Mouse (Mus musculus) hindlimb bud, embryonic 11.5 days (tissue): ENCODE measurements around the gene En1.

Source experiments
- DNase-seq: peaks from one replicate; pipeline ENCODE4 v3.0.0-alpha.2; 2012; ENCODE audit warnings: low read depth, low spot score; ENCODE audit errors: extremely low spot score

En1 gene

DNA sequence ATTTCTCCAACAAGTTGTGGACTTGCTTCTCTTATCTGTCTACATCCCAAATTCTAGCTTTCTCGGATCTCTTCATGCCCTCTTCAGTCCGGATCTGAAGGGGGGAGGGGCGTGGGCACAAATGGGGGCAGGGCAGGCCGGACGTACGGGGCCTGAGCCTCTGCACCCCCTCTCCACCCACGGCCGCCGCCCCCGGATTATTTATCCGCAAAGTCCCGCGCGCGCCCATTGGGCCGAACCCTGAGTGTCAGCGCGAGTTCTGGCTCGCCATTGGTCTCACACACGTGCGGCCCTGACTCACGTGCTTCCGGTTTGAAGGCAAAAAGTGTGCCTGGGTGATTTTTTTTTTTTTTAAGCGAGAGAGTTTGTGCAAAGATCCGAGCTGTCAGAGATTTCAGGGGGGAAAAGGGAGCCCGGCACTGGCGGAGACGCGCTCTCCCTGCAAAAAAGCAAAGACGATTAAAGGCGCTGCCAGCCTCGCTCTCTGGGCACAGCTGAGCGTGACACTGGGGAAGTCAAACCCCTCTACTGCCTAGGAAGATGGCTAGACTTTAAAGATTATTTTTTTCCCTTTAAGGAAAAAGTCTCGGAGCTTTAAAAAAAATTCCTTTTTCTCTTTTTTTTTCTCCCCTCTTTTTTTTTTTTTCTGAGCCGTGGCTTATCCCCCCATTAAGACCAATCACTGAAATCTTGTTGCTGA, at the start of gene En1:
Gene En1 (plus strand): TSS at position 388 of the 700 bp plus-strand sequence.
- no peak for DNase-seq

DNA sequence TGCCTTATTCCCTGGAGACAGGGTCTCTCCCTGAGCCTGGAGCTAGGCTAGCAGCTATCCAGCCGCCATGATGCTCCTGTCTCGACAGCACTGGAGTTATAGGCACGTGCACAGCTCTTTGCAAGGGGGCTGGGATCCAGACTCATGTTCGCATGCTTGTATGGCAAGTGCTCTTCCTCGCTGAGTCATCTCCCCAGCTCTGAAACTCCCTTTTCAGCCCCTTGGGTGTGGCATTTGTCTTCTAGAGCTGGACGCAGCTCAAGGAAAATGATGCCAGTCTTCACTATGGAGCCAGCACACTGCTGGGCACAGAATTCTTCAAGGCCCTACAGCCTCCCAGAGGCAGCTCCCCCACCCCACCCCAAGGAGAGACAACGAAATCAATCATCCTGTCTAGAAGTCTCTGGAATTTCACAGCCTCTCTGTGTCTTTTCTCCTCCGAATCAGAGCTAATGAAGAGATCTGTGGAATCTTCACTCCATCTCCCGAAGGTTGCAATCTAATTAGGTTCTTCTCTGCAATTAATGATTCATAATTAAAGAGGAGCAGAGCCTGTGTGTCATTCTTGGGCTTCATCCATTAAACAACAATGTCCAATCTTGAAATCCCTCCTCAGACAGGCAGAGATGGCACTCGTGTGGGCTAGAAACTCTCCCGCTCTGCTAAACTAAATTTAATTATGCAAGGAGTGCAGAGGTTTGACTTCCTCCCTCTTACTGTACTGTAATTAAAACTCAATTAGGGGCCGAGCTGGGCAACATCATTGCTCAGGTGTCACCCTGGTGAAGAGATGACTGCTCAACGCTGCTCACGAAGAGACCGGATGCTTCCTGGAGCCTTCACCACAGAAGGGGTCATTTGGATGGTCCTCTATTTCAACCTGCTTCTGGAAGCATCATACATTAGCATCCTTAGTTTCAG, 45.0 kb upstream of the En1 start:
- no peak for DNase-seq

DNA sequence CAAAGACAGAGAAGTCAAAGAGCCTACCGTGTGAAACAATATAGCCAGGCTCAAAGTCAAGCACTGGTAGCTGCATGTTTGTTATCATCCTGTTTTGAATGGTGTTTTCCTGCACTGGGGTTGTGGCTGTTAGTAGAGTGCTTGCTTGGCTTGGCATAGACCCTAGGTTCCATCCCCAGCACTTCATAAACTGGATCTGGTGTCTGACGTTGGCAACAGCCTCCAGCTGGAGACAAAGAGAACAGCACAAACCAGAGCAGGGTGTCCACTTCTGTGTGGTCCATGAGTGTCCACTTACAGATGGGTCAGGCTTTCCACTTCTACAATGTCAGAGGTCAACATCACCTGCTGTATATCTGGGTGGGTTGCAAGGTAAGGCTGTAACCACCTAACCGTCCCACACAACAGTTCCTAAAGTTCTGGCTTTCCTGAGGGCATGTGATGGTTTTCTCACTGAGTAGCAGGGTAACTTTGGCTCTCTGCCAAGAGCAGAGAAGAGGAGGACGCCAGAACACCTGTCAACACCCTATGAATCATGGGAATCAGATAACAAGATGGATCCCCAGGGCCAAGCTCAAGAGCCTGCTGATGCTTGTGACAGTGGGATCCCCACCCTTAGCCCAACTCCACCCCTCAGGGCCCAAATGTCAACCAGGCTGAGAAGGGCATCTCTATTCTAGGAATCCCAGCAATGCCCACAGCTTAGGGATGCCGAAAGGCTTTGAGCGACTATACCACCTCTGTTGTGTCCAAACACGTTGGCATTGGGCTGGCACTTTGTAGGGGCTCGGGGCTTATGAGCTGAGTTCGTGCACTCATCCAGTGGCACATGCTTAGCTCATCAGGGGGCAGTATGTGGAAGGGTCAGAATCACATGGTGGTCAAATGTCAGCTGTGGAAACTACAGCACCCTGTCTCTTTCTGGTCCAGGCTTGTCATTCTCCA, 43.6 kb upstream of the En1 start:
- no peak for DNase-seq

DNA sequence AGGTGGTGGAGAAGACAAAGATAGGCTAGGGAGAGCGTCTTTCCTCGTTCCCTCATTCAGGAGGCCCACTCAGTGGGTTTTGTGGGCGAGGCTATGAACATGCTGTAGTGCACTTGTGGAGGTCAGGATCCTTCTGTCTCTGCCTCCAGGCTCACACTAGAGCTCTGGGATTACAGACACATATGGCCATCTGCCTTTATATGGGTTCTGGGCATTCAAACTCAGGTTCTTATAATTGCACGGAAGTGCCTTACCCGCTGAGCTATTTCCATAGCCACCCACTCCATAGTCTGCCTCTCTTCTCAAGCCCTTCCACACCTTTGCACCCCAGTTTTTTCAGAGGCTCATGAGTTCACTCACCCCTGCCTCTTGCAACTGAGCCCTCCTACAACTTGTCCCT, 42.3 kb upstream of the En1 start:
- no peak for DNase-seq

DNA sequence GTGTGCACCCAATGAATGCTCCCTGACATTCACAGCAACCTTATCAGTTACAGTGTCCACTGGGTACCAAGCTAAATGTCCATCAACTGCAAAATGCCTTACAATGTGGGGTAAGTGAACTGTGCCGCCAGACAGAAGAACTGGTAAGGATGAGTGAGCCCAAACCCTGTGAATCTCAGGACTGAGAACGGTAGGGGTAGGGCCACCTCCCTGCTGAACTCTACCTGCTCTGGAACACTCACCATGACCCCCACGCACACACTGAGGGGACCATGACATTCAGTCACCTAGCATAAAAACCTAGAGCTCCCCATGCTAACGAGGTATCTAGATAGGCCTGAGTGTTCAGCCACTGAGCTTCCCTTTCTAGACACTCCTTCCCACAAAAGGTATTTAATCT, 20.9 kb upstream of the En1 start:
- no peak for DNase-seq

DNA sequence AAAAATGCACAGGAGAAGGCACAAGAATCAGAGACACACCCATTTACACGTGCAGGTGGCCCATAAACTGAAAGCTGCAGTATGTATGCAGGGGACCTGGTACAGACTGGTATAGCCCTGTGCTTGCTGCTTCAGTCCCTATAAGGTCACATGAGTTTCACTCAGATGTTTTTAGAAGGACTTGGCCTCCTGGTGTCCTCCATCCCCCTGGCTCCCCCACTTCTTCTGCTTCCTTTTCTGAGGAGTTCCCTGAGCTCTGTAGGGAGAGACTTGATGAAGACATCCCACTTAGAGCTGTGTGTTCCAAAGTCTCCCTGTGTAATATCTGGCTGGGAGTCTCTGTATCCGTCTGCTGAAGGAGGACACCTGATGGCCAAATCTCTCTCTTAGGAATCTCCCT, 16.7 kb upstream of the En1 start:
- DNase-seq, result no peak

DNA sequence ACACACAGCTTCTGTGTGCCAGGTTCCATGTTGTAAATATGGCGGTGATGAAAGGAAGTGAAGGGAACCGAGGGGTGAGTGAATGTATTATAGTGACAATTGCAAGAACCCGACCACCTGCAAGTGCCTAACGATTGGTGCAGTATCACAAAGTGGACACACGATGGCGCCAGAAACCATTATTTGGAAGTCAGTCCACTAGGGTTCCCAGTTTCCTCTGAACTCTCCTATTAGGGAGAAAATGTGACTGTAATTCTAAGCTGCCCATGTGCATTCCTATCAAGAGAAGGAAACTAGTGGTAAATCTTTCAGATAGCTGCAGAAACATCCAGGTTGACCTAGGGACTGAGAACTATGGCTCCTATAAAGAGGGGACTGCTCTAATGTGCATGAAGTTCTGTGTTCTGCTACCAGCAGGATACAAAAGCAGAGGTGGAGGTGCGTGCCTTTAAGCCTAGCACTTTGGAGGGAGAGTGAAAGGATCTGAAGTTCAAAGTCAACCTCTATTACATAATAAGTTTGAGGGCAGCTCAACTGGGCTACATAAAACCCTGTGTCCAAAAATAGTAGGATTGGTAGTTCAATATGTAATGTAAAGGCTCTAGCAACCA, 15.6 kb upstream of the En1 start:
- no peak for DNase-seq

DNA sequence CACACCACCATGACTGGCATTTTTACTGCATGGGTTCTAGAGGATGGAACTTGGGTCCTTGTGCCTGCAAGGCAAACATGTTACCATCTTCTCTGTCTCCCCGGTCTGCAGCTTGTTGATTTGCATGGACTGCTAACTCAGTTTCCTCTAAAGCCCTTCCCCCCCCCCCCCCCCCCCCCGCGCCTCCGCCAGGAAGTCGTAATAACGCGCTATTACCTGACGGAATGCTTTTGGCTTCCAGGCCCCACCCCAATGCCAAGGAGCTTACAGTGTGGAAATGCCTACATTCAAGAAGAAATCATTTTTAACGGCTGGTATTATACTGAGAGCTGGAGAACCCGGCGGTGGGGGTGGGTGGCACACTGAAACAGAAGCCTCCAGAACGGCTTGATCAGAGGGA, 14.8 kb upstream of the En1 start:
- DNase-seq, result no peak

DNA sequence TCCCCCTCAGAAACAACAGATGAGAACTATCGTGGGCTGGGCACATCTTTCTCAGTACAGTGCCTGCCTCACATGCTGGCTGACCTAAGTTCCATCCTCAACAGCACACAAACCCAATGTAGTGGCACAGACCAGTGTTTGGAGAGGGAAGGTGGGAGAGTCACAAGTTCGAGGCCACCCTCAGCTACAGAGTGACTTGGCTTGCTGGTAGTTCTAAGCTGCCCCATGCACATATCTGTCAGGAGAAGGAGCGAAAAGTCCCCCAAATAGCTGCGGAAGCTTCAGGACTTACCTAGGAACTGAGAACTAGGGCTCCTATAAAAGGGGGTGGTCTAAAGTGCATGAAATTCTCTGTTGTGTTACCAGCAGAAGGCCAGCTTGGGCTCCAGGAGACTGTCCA, 14.3 kb upstream of the En1 start:
- DNase-seq, result no peak

DNA sequence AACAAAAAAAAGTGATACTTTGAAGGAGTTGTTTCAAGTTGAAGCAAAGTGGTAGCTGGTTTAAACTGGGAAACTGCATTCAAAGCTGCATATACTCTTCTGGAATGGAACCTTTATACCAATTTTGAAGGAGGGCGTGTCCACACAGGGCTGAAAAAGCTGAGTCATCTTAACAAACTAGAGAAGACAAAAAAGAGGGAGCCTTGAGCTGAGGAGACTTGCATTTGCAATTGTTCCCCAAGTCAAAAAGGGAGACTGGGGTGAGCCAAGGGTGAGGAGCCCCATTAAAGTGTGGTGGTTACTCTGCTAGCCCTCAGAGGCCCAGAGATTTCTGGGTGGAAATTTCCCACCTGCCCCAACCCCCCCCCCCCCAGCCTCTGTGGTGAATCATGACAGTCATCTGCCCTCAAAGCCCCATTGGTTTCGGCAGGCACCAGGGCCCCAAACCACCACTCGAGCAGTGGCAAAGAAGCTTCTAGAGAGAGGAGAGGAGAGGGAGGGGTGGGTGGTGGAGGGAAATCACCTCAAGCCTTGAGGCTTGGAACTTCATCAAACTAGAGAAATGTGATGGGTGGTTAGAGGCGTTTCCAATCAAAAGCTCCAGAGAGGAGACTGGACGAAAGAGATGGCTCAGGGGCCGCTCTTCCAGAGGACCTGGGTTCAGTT, 13.7 kb upstream of the En1 start:
- no peak for DNase-seq

DNA sequence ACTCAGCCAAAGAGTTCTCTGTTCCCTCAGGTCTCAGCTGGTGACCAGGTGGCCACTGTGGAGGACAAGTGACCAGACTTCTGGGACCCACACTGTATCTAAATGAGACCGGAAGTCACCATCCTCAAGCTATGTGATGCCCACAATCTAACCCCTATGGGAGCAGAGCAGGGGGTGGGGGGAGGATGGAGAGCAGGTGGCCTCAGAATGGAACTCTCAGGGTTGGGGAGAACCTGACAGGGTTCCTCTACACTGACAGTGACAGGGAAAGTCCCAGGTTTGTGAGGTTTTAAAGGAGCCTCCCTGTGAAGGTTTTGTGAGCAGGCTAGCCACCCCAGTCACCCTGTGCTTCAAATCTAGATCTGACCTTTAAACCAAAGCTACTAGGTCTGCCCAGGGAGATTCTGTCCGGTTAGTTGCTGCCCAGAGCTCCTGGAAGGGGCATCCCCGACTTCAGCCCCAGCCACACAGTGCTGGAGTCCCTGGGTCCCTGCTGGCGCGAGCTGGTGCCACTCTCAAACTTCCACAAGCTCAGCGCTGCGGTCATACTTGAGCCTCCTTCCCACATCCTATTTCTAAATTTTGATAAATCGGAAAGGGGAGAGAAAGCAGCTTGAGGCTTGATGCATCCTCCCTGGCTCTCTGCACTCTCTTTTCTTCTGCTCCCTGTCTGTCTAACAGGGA, 8.8 kb upstream of the En1 start:
- no peak for DNase-seq

DNA sequence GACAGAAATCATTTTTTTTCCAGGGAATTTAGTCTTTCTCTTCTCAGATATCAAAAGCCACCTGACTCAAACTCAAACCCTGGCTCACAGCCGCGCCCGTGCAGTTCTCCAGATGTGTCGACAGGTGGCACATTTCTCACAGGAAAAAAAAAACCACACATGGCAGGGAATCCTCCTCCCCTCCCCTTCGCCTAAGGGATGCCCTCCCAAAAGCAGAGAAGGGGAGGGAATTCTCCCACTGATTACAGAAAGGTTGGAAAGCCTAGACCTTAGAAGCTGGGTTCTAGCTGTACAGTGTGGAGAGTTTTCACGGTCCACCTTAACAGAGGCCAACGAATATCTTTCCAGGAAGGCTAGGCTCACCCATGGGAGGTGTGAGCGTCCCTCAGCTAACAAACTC, 7.6 kb upstream of the En1 start:
- no peak for DNase-seq

DNA sequence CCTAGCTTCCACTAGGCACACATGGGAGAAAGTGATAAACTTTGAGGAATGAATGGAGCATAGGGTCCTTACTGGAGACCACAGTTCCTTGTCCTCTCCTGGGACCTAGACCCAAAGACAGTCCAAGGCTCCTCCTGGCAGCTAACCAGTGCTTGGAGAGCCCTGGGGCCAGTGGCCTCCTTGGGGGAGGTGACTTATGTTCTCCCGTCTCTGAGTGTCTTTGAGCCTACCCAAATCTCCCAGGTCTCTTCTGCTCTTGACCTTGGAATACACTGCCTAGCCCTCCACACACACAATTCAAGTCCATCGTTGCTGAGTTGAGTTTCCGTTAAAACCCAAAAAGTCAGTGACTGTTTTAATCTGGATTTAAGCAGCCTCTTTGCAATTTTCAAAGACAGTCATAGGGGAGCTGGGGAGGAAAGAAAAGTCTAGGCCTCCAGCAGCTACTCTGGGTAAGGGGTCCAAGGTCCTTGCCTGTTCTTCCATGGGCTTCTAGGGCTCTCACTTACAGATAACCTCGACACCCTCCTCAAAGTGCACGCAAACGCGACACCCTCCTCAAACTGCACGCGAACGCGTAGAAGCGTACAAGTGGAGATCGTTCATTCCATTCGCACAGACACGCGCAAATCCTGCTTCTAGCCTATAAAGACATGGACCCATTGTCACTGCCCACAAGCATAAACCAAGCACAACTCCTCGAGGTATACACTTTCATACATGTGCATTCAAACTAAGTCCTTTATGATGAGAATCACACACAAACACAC, 6.6 kb upstream of the En1 start:
- DNase-seq, result no peak

DNA sequence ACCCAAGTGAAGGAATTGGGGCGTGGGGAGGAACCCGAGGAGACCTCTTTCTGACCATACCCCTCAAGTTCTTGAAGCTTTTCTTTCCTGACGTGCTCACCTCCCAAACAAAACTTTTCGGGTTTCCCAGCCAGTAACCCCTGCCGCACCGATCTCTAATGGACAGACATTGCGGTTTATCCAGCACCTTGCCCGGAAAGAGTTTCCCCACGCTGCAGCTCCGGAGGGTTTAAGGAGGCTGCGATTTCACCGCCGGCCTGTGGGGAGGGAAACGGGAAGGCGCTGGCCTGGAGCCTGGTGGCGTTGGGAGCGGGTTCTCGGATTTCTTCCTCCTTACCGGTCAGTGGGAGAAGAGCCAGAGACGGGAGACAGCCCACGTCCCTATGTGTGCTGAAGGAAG, 5.9 kb upstream of the En1 start:
- DNase-seq, result no peak

DNA sequence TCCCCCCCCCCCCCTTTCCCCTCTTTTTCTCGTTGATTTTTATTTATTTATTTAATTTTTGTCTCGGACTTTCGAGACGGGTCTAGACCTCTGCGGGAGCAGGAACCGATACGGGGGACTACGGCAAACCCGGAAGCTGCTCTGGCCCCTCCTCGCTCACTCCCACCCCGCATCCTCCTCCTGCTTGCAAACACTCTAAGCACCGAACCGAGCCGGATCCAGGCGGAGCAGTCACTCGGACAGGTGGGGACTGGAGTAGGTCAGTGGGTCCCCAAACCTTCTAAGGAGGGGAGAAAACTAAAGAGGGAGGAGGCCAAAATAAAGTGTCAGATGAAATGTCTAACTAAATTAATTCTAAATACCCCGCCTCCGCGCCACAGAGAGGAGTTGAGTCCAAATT, 5.4 kb upstream of the En1 start:
- no peak for DNase-seq

DNA sequence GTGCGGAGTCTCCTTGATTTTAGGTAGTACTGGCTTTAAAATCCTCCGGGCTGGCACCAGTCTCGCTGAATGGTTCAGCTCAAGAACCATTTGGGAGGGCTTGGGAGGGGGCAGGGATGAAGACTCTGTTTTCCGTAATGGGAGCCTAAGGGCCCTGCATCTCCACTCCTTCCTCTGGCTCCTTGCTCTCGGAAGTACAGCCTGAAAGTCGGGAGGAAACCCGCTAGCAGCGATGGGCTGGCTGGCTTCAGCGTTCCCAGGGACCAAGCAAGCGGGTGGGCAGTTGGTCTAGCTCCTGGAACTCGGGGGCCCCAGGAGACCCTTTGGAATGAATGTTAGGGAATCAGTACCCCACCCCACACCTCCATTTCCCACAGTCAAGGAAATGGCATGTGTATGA, 4.9 kb upstream of the En1 start:
- no peak for DNase-seq

DNA sequence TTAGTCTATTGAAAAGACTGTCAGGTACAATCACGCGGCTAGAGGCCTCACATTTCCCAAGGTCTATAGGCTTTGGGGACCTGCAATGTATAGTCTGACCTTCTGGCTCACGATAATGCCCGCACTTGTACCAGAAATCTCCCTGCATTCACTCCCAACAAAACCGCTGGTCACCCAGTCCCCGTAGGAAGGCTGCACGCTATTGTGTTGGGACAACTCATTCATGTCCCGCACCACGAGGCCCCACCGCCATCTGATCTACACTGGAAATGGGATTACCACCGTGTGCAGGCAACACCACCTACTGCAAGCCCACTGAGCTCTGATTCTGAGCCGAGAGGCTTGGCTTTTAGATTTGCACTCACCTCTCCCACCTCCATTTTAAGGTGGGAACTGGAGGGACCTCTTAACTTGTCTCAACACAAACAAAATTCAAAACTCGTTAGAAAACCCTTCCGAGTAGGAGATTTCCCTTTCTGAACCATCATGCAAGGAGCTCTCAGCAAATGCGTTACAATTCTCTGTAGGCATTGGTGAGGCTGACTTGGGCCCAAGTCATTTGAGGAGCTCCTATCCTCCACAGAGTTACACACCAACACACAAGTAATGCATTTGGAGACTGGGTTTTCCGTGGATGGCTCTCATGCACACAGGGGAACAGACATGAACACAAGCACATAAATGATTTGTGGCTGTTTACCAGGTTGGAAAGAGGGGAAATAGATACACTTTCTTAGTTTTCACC, 3.9 kb upstream of the En1 start:
- no peak for DNase-seq
